Mouse (Mus musculus): ENCODE measurements at regions not wholly inside any gene's neighbourhood (a gene's known extent, or its start where the extent isn't known, plus 50 kb on each side); places are given as distances from the start of the nearest gene placed in this dataset.

GRCm38 (mm10) chr15:59171120-59171519 lies 282.0 kb downstream of the Gm49356 start:
- DNase-seq = no peak

GRCm38 (mm10) chr15:59173452-59174245 lies 284.6 kb downstream of the Gm49356 start:
- no peak for DNase-seq

- DNase-seq = peak; percentile 49 to 66
Measured at GRCm38 (mm10) chr15:59174246-59174751, 285.2 kb downstream of the Gm49356 start.

GRCm38 (mm10) chr15:59174893-59175531 lies 285.9 kb downstream of the Gm49356 start:
- DNase-seq = no peak

- no peak for DNase-seq
Measured at GRCm38 (mm10) chr15:59180076-59180475, 291.0 kb downstream of the Gm49356 start.

DNA sequence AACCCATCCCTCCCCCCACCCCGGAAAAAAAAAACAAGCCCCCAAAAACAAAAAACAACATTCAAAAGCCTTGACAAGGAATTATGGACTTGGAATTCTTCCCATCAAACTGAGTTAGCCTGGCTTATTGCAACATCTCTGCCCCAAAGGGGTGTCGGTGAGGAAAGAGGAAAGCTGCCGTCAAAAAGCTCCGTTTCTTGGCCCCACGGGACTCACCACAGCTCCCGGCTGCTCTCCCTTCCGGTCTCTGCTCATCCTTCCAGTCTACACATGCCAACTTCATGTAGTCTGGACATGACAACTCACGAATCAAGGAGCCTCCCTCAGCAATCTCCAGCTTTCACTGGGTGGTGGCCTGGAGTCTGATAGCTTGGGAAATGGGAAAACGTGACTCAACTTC lies 295.4 kb downstream of the Gm49356 start:
- DNase-seq = peak; percentile 56 to 85

DNA sequence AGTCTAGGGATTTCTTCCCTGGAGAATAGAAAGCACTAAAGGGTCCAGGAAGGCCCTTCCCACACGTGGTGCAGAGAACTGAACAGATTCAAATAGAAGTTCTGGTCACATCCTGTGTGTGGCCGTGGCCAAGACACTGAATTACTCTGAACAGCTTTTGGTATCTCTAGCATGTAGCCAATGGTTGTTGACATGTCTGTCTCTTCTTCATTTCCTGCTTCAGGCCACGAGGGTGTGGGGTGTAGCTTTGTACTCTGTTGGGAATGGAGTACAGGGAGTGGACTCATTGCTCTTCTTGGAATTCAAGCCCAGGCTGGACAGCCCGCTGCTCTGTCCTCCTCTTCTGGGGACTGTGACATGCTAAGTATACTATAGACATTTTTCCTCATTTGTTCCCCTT lies 298.5 kb downstream of the Gm49356 start:
- DNase-seq = peak in 1 of 2 experiments; percentile 29

DNA sequence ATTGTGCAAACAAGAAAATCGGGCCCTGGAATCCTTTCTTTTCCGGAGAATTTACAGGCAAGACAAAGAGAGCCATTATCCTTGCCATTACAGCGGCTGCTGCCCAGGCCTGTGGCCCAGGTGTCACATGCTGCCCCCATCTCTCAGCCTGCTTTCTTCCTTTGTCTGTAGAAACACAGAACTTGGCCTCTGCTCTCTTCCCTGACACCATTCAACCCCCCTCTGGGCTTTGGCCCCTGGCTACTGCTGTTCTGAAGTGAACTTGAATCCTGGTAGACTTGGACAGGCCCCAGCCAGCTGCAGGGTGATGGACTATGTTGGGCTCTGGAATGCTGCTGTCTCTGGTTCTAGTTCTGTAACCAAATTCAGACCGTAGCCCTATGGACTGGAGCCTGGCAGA lies 299.3 kb downstream of the Gm49356 start:
- peak in 1 of 2 experiments; percentile 52 for DNase-seq

DNA sequence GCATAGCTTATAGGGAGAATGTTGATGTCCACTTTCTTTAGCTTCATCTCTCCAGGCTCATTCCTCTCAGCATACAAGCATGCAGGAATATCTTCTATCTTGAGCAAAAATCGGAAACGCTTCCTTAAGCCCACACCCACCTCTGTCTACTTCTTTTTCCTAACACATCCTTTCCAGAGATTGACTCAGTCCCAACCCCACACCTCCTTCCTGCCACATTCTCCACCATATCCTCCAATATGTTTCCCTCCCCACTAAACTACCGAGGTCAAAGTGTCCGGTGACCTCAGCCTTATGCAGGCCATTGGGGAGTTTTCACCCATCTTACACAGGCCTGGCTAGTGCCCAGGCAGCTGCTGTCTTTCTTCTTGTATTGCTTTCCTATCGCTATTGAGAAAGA lies 301.4 kb downstream of the Gm49356 start:
- DNase-seq = no peak

DNA sequence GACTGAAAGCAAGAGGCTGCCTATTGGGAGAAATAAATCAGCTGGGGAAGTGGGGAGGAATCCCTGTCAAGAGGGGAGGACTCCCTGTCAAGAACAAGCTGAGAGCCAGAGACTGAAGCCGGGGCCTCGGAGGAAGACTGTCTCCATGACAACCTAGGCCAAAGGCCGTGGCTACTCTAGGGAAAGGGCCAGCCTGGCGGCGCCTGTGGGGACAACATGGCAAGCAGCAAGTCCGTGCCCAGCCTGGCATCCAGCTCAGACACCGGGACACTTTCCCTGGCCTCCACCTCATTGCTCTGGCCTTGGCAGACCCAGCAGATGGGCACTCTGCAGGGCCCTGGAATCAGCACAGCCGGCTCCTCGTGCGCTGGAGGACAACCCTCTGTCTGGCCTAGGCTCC lies 305.3 kb downstream of the Gm49356 start:
- peak in 1 of 2 experiments; percentile 68 for DNase-seq

DNA sequence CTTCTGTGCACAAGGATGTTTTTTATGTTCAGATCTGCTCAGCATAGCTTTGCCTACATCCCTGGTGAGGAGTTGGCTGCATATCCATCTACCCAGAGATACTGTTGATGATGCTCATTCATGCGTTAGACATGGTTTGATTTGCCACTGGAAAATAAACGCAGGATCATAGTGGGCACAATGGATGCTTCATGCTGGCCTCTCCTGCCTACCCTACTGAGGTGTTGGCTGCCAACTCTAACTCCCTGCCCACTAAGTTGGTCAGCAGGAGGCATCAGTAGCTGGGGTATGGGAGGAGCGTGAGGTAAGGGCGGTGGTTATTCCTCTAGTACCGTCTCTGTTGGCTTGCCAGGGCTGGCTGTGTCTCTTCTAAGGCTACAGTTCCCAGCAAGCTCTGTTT lies 307.3 kb downstream of the Gm49356 start:
- DNase-seq = no peak

DNA sequence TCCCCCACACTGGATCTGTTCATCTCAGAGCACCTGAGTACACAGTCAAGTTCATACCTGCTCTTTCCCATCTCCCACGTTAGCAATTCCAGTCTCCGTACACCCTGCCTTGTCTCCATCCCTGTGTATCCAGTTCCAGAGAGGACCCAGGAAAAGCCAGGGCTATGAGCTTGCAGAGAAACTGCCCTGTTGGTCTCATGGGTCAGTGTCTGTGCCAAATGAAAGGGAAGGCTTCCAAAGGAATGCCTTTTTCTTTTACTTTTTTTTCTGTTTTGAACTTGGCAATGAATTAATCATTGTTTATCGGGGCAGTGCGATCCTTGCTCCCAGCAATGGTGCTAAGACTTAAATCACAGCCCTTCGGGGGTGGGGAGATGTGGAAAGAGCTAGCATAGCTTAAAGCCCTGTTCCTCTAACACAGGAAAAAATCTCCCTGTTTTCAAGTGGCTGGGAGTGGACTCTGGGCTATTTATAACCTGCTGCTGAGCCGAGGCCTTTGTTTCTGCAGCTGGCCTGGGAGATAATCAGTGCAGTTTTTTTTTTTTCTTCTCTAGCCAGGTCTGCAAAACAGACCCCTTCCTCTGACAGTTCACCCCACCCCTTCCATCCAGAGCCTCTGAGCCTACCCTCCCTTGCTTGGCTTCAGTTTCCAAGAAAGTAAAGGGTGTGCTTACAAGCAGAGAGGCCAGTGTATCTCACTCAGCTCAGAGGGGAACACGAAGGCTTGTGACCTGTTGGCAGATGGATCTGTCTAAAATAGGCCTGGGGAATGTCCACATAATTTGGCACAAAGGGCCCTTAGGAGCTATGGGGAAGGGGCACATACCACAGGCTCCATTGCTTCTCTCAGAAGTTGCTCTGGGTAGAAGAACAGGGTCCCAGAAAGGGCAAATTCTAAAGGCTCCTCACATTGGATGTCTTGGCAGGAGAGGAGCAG lies 308.6 kb downstream of the Gm49356 start:
- peak; percentile 71 to 84 for DNase-seq

DNA sequence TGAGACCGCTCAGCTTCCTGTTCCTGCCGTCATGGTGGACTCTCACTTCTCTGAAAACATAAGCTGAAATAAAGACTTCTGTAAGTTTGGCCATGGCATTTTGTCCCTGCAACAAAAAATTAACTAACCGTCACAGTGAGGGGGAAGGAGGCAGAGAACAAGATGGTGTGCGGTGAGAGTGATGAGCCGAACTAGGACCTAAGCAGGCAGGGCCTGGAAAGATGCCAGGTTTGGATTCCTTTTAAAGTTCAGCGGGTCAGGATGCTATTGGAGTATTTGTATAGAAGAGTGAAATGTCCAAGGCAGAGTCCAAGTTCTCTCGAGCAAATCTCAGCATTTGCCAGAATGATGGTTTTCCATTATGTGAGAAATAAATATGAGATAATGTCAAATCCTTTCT lies 312.3 kb downstream of the Gm49356 start:
- DNase-seq = peak; percentile 43 to 56

- no peak for DNase-seq
Measured at GRCm38 (mm10) chr15:59201894-59202670, 313.0 kb downstream of the Gm49356 start.

- no peak for DNase-seq
Measured at GRCm38 (mm10) chr15:59203097-59203849, 314.2 kb downstream of the Gm49356 start.

GRCm38 (mm10) chr15:59203850-59204625 lies 314.9 kb downstream of the Gm49356 start:
- peak; percentile 54 to 68 for DNase-seq

GRCm38 (mm10) chr15:59205091-59205490 lies 316.0 kb downstream of the Gm49356 start:
- no peak for DNase-seq

- no peak for DNase-seq
Measured at GRCm38 (mm10) chr15:59205544-59205943, 316.4 kb downstream of the Gm49356 start.

DNA sequence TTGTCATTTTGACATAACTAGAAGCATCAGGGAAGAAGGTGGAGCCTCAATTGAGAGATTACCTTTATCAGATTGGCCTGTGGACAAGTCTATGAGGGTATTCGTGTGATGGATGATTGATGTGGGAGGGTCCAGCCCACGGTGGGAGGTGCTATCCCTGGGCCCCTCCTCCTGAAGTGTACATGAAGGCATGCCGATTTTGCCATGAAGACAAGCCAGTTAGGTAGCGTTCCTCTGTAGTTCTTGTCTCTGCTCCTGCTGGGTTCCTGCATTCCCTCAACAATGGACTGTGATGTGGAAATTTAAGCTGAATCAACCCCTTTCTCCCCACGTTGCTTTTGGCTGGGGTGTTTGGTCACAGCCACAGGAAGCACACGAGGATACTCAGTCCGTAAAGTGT lies 317.5 kb downstream of the Gm49356 start:
- no peak for DNase-seq

DNA sequence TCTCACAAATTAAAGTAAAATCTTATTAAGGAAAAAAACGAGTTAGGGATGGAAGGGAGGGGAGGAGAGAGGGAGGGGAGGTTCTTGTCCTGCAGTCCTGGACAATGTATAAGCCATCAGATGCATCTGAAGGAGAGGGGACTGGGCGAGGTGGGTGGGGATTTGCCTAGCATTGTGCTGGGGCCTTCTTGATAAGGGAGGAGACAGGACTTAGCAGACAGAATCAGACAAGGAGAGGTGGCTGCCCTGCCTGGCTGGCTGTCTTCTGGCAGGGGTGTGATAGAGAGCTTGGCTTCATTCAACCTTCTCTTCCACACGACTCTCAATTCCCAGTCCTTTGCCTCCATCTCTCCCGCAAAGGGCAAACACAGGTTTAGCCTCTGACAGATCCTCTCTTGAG lies 318.9 kb downstream of the Gm49356 start:
- no peak for DNase-seq

- no peak for DNase-seq
Measured at GRCm38 (mm10) chr15:59212362-59212761, 323.3 kb downstream of the Gm49356 start.
